Mouse (Mus musculus) olfactory bulb, adult 2 months (tissue): ENCODE measurements around the gene Garnl3. TPM values are rescaled to one million over a fixed set of nuclear protein-coding genes. Genes with fewer than 3 reads are reported as not detected.

Experiments used
- H3K27ac ChIP-seq: fragments of 200-500 bp; 2 replicates; pipeline ENCODE4 v1.5.1; 2012; ENCODE audit warnings: low read depth, low read length; ENCODE audit not compliant: insufficient read depth
- H3K4me1 ChIP-seq: fragments of 200-500 bp; 2 replicates; pipeline ENCODE4 v1.6.1; 2012; ENCODE audit warnings: low read length; ENCODE audit not compliant: control insufficient read depth, insufficient read depth
- H3K4me3 ChIP-seq: fragments of 200-500 bp; 2 replicates; pipeline ENCODE4 v1.5.1; 2012; ENCODE audit warnings: mild to moderate bottlenecking, low read depth, low read length, moderate library complexity; ENCODE audit not compliant: insufficient read depth
- CTCF ChIP-seq: fragments of 200-500 bp; IDR thresholded peaks from 2 replicates; pipeline ENCODE4 v1.5.1; 2012; ENCODE audit warnings: low read depth, mild to moderate bottlenecking, low read length, moderate library complexity; ENCODE audit not compliant: insufficient read depth
- POLR2A ChIP-seq: fragments of 200-500 bp; IDR thresholded peaks from 2 replicates; pipeline ENCODE4 v1.6.1; 2012; ENCODE audit warnings: mild to moderate bottlenecking, low read depth, low read length, moderate library complexity; ENCODE audit not compliant: insufficient read depth
- WGBS: fragments of 180-500 bp; shearing (Covaris S2); methylation state at CpG from one replicate; pipeline ENCODE4 v1.1.7; 2018; 5-methylcytosine and 5-hydroxymethylcytosine counted together
- polyA plus RNA-seq: library from polyadenylated mRNA; stranded (reverse); fragments of >200 nt; gene quantifications from 2 replicates; pipeline ENCODE4 v1.2.4, GENCODE M21; 2012; ENCODE audit warnings: low replicate concordance; ENCODE audit not compliant: missing spikeins, insufficient read depth, insufficient read length

The Garnl3 gene
- polyA plus RNA-seq, 1 experiment: not detected

DNA sequence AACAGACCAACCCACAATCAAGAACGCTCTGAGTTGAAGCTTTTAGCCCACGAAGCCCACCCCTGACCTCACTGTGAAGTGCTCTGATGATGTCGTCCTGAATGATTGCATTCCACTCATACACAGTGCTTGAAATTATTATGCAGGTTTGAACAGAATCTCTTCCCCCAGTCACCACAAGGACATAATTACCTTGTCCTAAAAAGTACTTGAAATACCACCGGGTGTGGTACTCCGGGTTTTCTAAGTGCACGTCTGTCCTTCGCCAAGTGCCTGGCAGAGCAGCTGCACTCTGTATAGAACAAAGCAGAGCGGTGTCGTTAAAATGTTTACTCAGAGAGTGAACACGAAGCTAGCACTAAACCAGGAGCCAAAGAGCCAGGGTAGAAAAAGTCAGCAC, 77.5 kb downstream of the Garnl3 start:
- TF ChIP-seq CTCF: no peak
- WGBS: 31% methylated on average over 10 of the region's 10 CpGs

DNA sequence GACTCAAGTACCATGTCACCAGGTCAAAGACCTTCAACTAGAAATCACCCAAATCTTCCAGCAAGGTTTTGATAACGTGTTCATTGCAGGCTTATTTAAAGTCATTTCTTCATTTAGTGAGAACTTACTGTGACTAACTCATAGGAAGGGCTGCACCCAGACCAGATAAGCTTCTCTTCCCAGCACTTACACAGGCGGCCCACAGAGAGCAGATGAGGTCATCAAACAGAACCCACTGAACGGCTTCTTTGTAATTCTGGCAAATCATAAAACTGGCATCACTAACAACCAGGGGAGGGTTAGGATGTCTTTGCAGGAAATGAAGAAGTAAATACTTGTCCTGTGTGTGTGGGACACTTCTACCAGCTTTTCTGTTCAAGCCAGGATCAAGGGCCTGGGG, 84.1 kb downstream of the Garnl3 start:
- 84% methylated on average over 3 of the region's 3 CpGs for WGBS
- Histone ChIP-seq H3K4me3 (no peak overlapping the region), H3K4me1 (no peaks in the 10 kb centered on the region), H3K27ac (no peak overlapping the region)
- no peak for TF ChIP-seq CTCF
- TF ChIP-seq POLR2A: no peak

More for the DNA sequence above, 77.5 kb downstream of the Garnl3 start:
- Histone ChIP-seq H3K27ac (no peak overlapping the region), H3K4me3 (no peak overlapping the region), H3K4me1 (no peaks in the 10 kb centered on the region)

DNA sequence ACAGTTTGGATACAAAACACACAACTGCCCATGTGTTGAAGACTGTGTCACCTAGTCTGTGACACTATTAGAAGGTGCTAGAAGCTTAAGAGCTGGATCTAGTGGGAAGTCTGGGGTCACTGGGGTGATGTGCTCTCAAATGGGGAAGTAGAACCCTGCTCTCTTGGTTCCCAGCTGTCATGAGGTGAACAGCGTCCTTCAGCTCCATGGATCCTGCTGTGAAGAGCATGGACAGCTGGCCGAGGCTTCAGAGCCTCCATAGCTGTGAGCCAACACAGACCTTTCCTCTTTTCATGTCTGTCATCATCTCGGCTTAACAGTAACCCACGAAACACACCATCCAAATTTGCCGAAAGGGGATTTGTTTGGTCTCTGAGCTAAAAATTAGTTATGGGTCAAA, 84.5 kb downstream of the Garnl3 start:
- H3K4me3 ChIP-seq: no peak overlapping the region
- TF ChIP-seq POLR2A: no peak
- no peak for TF ChIP-seq CTCF
- no peak overlapping the region for H3K27ac ChIP-seq
- no peaks in the 10 kb centered on the region for H3K4me1 ChIP-seq
- 79% methylated on average over 5 of the region's 5 CpGs for WGBS

DNA sequence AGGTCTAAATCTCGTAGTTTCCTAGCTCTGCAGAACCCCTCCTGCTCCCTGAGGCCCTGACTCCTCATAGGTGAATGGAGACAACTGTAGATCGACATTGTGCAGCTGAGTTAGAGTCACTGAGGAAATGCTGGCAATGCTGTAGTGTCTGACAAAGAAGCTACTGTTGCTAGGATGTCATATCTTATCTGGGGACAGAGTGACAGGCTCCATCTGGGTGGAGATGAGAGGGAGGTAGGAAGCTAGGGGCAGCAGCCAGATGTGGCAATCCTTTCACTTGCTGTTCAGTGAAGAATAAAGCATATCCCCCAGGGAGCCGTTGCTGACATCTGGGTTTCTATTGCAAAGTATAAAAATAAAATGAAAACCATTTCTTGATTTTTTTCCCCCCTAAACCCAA, 85.6 kb downstream of the Garnl3 start:
- TF ChIP-seq POLR2A (no peak), CTCF (no peak)
- WGBS: 85% methylated on average over 3 of the region's 3 CpGs
- no peak overlapping the region for H3K4me3 ChIP-seq
- no peaks in the 10 kb centered on the region for H3K4me1 ChIP-seq
- H3K27ac ChIP-seq: no peak overlapping the region

DNA sequence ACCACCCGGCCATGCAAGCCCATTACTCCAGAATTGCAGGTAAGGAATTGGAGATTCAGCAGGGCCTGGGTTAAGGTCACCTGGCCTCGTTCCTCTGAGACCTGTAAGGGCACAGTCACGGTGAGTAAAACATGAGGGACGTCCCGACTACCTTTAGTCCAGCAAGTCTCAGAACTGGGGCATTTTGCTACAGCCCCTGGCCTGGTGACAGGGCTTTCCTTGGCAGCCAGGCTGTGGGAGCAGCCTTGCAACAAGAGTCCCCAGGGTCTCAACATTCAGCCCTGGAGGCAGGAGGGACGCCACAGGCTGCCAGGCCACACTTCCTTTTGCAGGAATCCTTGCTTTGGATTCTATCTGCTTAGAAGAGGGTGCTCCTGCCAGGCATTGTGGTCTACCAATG, 88.7 kb downstream of the Garnl3 start:
- Histone ChIP-seq H3K4me1 (no peaks in the 10 kb centered on the region), H3K4me3 (no peak overlapping the region), H3K27ac (no peak overlapping the region)
- TF ChIP-seq POLR2A (no peak), CTCF (no peak)
- 66% methylated on average over 6 of the region's 6 CpGs for WGBS

DNA sequence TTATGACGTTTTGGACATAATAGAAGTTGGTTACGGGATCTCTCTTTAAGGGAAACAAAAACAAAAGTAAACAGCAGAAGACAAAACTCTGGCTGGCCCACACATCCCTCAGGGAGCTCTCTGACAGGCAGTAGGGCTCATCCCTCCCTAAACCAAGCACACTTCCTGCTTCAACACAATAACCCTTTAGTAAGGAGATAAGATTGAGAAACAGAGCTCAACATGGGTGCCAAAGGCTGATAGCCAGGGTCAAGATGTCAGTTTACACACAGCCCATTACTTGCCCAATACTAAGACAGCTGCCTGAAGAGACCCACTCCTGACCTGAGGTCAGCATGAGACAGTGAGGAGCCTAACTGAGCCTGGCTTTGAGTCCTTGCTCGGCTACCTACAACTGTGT, 89.9 kb downstream of the Garnl3 start:
- Histone ChIP-seq H3K27ac (no peak overlapping the region), H3K4me1 (no peaks in the 10 kb centered on the region), H3K4me3 (no peak overlapping the region)
- TF ChIP-seq POLR2A: no peak
- TF ChIP-seq CTCF: no peak
- WGBS: 82% methylated on average over 3 of the region's 3 CpGs

DNA sequence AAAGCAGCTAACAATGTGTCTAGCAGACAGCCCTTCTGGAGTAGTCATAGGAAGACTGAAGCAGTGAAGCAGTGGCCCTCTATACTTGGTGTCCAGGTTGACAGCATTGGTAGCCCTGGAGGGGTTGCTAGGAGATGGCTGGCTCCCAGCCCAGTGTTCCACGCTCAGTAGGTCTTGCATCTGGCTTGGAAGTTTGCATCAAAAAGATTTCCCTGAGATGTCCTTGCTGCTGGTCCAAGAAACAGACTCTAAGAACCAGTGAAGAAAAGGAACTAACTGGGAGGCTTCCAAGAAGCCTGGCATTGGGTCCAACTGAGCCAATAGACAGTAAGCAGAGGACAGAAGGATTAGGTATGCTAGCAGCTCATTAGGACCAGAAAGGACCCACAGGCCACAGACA, 94.0 kb downstream of the Garnl3 start:
- 55% methylated on average over 1 of the region's 1 CpGs for WGBS
- no peak for TF ChIP-seq CTCF
- TF ChIP-seq POLR2A: no peak
- Histone ChIP-seq H3K27ac (no peak overlapping the region), H3K4me3 (no peak overlapping the region), H3K4me1 (no peaks in the 10 kb centered on the region)

DNA sequence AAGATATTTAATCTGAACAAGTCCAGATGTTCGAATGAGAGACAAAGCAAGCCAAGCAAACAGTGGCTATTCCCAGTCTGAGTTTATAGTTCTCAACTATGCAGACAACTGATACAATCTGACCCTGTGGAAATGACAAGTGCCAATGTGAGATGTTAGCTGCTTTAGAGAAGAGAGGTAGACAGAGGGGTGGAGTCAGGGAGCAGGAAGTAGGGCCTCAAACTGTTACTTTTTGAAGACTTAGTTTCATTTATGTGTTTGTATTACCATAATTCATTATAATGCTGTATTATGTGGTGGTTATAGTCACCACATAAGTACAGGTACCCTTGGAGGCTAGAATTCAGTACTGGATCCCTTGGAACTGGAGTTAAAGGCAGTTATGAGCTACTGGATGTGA, 96.2 kb downstream of the Garnl3 start:
- no peak for TF ChIP-seq POLR2A
- no peak for TF ChIP-seq CTCF
- Histone ChIP-seq H3K27ac (no peak overlapping the region), H3K4me1 (peaks cover 2% of the 10 kb centered on the region; the same call in 1 of the 2 replicates), H3K4me3 (no peak overlapping the region)
- 85% methylated on average over 1 of the region's 1 CpGs for WGBS

DNA sequence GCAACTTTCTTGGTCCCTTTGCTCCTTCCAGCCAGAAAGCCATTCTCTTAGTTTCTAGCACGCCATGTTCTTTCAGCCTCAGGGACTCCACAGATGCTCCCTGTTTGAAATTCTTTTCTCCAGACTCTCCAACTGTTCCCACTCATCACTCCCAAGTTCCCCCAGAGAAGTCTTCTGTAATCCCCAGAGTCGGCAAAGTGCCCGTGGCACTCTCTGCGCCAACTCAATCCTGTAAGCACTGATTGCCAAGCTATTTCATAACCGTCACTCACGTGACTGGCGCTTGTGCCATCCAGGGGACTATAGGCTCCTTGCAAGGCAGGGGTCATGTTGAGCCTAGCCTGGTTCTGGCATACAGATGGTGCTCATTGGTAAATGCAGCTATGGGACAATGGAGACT, 98.2 kb downstream of the Garnl3 start:
- 80% methylated on average over 7 of the region's 7 CpGs for WGBS
- TF ChIP-seq POLR2A (no peak), CTCF (no peak)
- Histone ChIP-seq H3K4me1 (peaks cover 2% of the 10 kb centered on the region; the same call in 1 of the 2 replicates), H3K27ac (no peak overlapping the region), H3K4me3 (no peak overlapping the region)
